Mouse (Mus musculus) intestine, embryonic 15.5 days (tissue): Measurements from ENCODE around the gene Synm. TPM values are rescaled to one million over a fixed set of nuclear protein-coding genes. Genes with fewer than 3 reads are reported as not detected.
A peak's percentile ranks its signal among the peaks of the same experiment; 100 is the strongest.

Experiments used
- ATAC-seq: fragments of 200-750 bp; cut with Nextera tagmentation; 2 replicates; pipeline ENCODE4 v1.8.0; 2017; ENCODE audit warnings: moderate TSS enrichment, moderate library complexity
- H3K27ac ChIP-seq: fragments of 300-500 bp; sonication (generic); 2 replicates; pipeline ENCODE4 v1.5.1; 2015; ENCODE audit warnings: mild to moderate bottlenecking, inconsistent platforms
- H3K27me3 ChIP-seq: fragments of 300-500 bp; sonication (generic); replicated peaks from 2 replicates; pipeline ENCODE4 v1.6.1; 2015; ENCODE audit warnings: inconsistent platforms
- H3K36me3 ChIP-seq: fragments of 300-500 bp; sonication (generic); 2 replicates; pipeline ENCODE4 v1.6.1; 2015; ENCODE audit warnings: inconsistent platforms
- H3K4me1 ChIP-seq: fragments of 300-500 bp; sonication (generic); replicated peaks from 2 replicates; pipeline ENCODE4 v1.6.1; 2015; ENCODE audit warnings: inconsistent platforms
- H3K4me2 ChIP-seq: fragments of 300-500 bp; sonication (generic); replicated peaks from 2 replicates; pipeline ENCODE4 v1.6.1; 2015; ENCODE audit warnings: mild to moderate bottlenecking, inconsistent platforms
- H3K4me3 ChIP-seq: fragments of 300-500 bp; sonication (generic); replicated peaks from 2 replicates; pipeline ENCODE4 v1.5.1; 2015; ENCODE audit warnings: inconsistent platforms
- H3K9ac ChIP-seq: fragments of 300-500 bp; sonication (generic); 2 replicates; pipeline ENCODE4 v1.6.1; 2015; ENCODE audit warnings: inconsistent platforms
- H3K9me3 ChIP-seq: fragments of 300-500 bp; sonication (generic); 2 replicates; pipeline ENCODE4 v1.6.1; 2016; ENCODE audit warnings: inconsistent platforms
- WGBS: fragments of 180-500 bp; shearing (Covaris S2); methylation state at CpG from one replicate; pipeline ENCODE4 v1.1.7; 2015; 5-methylcytosine and 5-hydroxymethylcytosine counted together
- polyA plus RNA-seq: library from polyadenylated mRNA; unstranded; fragments of >200 nt; fragmentation: Nextera tagmentation; extraction: Ambion mirVana; gene quantifications from 2 replicates; pipeline ENCODE4 v1.2.1, GENCODE M21; 2015

The Synm gene
- polyA plus RNA-seq: 4.1 and 4.7 TPM in 2 replicates

DNA sequence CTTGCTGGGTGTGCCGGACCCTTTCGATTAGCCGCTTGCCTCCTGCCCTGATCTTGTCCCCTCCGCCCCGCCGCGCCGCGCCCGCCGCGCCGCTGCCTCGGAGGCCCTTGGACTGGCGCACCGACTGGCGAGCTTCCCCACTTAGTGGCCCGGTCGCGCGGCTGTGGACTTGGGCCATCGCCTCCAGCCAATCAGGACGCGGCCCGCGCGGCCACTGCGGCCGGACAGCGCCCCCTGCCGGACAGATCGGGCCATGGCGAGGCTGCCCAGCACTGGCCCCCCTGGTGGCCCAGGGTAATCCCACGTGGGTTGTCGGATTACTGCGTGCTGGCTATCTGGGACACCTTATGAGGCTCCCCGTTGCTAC lies at the start of gene Synm:
TSS of gene Synm (minus strand) at position 114 of the 367 bp plus-strand sequence.
- no peaks in the 10 kb centered on the region for H3K9me3 ChIP-seq
- peaks cover 6% of the 10 kb centered on the region; the same call in 1 of the 2 replicates for H3K27me3 ChIP-seq
- peak; percentile 96 for ATAC-seq
- no peaks in the 10 kb centered on the region for H3K36me3 ChIP-seq
- peak within 1 kb of the TSS; percentile 100 for H3K4me2 ChIP-seq
- H3K9ac ChIP-seq: peak within 1 kb of the TSS; percentile 56
- H3K4me3 ChIP-seq: peak within 1 kb of the TSS; percentile 53
- H3K27ac ChIP-seq: peak within 1 kb of the TSS; percentile 34
- peaks cover 7% of the 10 kb centered on the region for H3K4me1 ChIP-seq
- WGBS: under 1% methylated on average over 37 of the region's 37 CpGs

DNA sequence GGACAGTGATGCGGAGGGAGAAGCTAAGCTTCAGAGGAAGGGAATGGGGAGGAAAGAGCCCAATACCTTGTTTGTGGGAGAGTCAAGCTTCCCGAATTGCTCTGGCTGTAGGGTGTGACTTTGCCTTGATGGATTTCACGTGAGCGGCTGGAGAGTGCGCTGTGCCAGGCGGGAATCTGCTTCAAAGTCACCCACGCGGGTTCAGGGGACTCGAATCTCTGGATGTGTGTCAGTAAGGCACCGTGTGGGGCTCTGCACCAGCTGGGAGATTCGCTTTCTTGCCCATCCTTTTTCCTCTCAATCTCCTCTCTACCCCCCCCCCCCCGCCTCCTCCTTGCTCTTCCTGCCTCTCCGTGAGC lies 44.3 kb upstream of the Synm start:
- Histone ChIP-seq H3K36me3 (no peaks in the 10 kb centered on the region), H3K9me3 (no peaks in the 10 kb centered on the region), H3K27ac (no peak overlapping the region), H3K27me3 (no peaks in the 10 kb centered on the region), H3K4me1 (peaks cover 8% of the 10 kb centered on the region; the same call in 1 of the 2 replicates), H3K4me3 (peak overlapping the region; percentile 34), H3K9ac (peak overlapping the region; percentile 26; the same call in 1 of the 2 replicates), H3K4me2 (peak overlapping the region; percentile 71)
- peak; percentile 63 for ATAC-seq
- WGBS: 11% methylated on average over 12 of the region's 13 CpGs

DNA sequence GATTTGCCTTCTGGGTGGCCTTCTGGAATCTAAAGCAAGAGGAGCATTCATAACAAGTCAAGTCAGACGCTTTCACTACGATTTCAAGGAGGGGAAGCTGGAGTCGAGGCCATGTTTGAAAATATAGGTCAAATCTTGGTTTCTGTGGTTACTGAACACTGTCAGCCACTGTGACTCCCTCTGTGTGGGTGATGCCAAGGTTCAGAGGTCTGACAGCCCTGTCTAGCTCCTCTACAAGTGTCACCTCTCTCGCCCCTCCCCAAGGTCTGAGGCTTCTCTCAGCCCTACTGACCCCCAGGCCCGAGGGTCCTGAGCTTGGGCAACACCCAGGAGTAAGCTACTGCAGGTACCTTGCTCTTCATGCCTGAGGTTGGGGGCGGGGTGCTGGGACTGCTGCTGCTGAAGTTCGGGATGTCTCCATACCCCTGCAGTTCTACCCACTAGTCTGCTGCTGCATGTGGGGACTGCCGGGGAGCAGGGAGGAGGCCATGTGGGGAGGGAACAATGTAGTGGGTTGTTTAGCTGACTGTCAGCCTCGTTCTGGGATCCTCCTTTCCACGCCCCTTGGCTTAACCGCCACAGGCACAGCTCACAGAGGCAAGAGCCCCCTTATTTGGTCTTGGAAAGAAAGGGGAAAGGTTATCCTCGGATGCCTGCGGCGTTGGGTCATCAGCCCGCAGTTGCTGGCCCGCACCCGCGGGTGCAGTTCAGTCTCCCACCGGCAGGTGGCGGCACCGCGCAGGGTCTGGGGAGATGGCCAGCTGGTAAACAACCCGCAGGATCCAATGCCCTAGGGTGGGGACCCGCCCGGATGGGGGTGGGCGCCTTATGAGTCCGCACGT lies 43.7 kb upstream of the Synm start:
- peak overlapping the region; percentile 26; the same call in 1 of the 2 replicates for H3K9ac ChIP-seq
- WGBS: 12% methylated on average over 28 of the region's 28 CpGs
- H3K36me3 ChIP-seq: no peaks in the 10 kb centered on the region
- no peak overlapping the region for H3K27ac ChIP-seq
- H3K4me3 ChIP-seq: peak overlapping the region; percentile 34
- H3K9me3 ChIP-seq: no peaks in the 10 kb centered on the region
- no peaks in the 10 kb centered on the region for H3K27me3 ChIP-seq
- ATAC-seq: peak; percentile 89
- peaks cover 8% of the 10 kb centered on the region; the same call in 1 of the 2 replicates for H3K4me1 ChIP-seq
- H3K4me2 ChIP-seq: peak overlapping the region; percentile 71

DNA sequence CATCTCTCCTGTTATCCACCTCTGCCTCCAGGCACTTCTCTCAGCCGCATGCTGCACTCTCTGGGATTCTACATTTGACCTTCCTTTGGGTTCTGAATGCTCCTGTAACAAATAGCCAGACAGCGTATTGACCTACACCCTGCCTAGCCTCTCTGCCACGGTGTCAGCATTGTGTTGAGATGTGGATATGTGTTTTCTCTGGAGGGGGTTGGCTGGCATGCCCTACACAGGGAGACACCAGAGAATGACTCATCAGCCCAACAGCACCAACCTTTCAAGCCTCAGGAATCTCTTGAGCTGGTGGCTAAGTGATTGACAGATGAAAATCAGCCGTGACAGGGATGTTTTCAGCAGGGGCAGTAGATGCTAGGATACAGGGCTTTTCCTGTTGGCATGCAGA lies 41.5 kb upstream of the Synm start:
- Histone ChIP-seq H3K4me1 (peaks cover 10% of the 10 kb centered on the region; the same call in 1 of the 2 replicates), H3K36me3 (no peaks in the 10 kb centered on the region), H3K27me3 (no peaks in the 10 kb centered on the region), H3K4me2 (no peak overlapping the region), H3K9ac (no peak overlapping the region), H3K27ac (no peak overlapping the region), H3K9me3 (no peaks in the 10 kb centered on the region), H3K4me3 (no peak overlapping the region)
- 75% methylated on average over 4 of the region's 4 CpGs for WGBS
- ATAC-seq: no peak

DNA sequence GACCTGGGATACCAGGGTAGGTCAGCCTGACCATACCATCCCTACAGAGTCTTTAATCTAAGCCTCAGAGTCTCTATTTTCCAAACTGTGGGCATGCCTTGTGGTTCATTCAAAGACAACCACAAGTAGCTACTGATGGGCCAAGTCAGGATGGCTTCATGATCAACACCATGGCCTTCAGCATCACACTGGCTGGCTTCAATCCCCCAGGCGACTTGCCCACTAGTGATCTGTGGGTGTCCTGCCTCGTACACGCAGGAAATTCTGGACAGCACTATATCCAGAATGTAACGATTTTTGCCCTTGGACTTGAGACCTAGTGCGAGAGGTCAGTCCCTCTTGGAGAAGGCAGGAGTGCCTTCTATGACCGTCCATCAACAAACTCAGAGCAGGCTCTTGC lies 41.0 kb upstream of the Synm start:
- WGBS: 90% methylated on average over 6 of the region's 6 CpGs
- no peaks in the 10 kb centered on the region for H3K36me3 ChIP-seq
- no peak overlapping the region for H3K9ac ChIP-seq

DNA sequence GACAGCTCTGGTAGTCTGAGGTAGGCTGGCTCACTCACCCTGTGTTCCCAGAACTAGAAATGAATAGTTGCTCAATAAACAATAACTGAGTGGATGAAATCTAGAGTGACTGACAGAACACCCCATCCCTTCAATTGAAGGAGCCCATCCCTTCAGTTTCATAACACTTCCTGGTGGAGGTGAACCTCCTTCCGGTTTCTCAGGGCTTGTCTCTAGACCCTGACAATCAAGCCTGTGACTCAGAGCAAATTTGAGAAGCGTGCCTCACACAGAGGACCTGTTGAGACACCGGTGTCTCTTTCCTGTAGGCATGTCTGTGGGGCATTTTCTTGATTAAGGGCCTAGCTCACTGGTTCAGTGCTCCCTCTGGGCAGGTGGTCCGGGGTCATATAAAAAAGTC lies 38.9 kb upstream of the Synm start:
- Histone ChIP-seq H3K9me3 (no peaks in the 10 kb centered on the region), H3K27me3 (no peaks in the 10 kb centered on the region), H3K36me3 (no peaks in the 10 kb centered on the region), H3K27ac (no peak overlapping the region), H3K4me1 (peaks cover 5% of the 10 kb centered on the region; the same call in 1 of the 2 replicates), H3K4me3 (no peak overlapping the region), H3K9ac (no peak overlapping the region), H3K4me2 (no peak overlapping the region)
- WGBS: 89% methylated on average over 4 of the region's 4 CpGs
- no peak for ATAC-seq

More for the DNA sequence above, 41.0 kb upstream of the Synm start:
- Histone ChIP-seq H3K27ac (no peak overlapping the region), H3K4me1 (peaks cover 10% of the 10 kb centered on the region; the same call in 1 of the 2 replicates), H3K4me3 (no peak overlapping the region), H3K27me3 (no peaks in the 10 kb centered on the region), H3K9me3 (no peaks in the 10 kb centered on the region), H3K4me2 (no peak overlapping the region)
- ATAC-seq: no peak

DNA sequence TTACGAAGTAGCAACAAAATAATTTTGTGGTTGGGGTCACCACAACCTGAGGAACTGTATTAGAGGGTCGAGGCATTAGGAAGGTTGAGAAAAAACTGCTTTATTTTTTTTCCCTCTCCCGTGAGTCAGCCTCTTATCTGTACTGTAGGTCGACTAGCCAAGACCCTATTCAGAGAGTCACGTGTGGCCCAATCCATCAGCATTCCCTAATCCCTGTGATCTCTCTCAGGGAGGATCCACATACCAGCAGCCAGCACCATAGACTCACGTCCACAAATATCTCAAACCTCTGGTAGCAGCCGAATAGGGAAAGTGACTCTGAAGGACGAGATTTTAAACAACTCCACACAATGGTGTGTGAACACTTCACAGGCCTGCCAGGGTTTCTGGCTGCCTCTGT lies 37.5 kb upstream of the Synm start:
- 0 out of 2 replicates have a peak, but pooled peaks cover 2% of the 10 kb centered on the region for H3K4me1 ChIP-seq
- H3K9me3 ChIP-seq: no peaks in the 10 kb centered on the region
- no peak overlapping the region for H3K27ac ChIP-seq
- no peak overlapping the region for H3K9ac ChIP-seq
- no peak overlapping the region for H3K4me2 ChIP-seq
- no peak overlapping the region for H3K4me3 ChIP-seq
- no peaks in the 10 kb centered on the region for H3K27me3 ChIP-seq
- ATAC-seq: no peak; the same call in 1 of the 2 replicates
- WGBS: 26% methylated on average over 8 of the region's 8 CpGs
- no peaks in the 10 kb centered on the region for H3K36me3 ChIP-seq

DNA sequence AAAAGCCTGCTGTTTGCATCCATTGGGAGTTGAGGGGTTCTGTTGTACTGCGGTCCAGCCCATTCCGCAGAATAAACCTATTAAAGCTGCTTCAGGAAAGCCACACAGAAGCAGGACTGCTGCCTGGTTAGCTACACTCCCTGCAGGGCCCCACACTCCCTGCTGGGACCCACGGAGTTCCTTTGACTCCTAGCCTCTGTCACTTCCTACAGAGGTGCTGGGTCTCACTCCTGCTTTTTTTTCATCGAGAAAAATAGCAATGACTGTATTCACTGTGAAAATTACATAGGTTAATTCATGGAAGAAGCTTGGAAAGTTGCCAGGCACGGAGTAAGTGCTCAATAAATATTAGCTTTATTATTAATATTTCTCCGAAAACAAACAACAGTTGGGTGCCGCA lies 33.9 kb upstream of the Synm start:
- no peak overlapping the region for H3K9ac ChIP-seq
- H3K36me3 ChIP-seq: no peaks in the 10 kb centered on the region
- H3K4me3 ChIP-seq: no peak overlapping the region
- H3K4me1 ChIP-seq: 0 out of 2 replicates have a peak, but pooled peaks cover 6% of the 10 kb centered on the region
- no peak overlapping the region for H3K4me2 ChIP-seq
- no peak overlapping the region for H3K27ac ChIP-seq
- H3K9me3 ChIP-seq: no peaks in the 10 kb centered on the region
- no peak for ATAC-seq
- 59% methylated on average over 7 of the region's 7 CpGs for WGBS
- H3K27me3 ChIP-seq: no peaks in the 10 kb centered on the region

DNA sequence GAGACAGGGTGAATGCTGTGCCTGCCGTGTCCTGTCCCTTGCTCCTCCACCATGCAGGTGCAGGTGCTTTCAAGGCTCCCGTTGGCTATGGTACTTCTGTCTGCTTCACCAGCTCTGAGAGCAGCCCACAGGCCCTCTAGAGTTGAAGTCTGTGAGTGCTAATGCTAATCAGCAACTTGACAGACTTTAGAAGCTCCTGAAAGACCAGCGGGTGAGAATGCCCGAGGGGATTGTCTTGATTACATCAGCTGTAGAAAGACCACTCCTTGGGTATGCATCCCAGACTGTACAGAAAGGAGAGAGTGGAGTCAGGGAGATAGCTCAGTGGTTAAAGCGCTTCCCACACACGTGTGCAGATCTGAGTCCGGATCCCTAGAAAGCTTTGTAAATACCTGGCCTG lies 31.7 kb upstream of the Synm start:
- Histone ChIP-seq H3K27me3 (no peaks in the 10 kb centered on the region), H3K9me3 (no peaks in the 10 kb centered on the region), H3K9ac (no peak overlapping the region), H3K27ac (no peak overlapping the region), H3K4me1 (0 out of 2 replicates have a peak, but pooled peaks cover 3% of the 10 kb centered on the region), H3K4me2 (no peak overlapping the region), H3K36me3 (no peaks in the 10 kb centered on the region), H3K4me3 (no peak overlapping the region)
- 63% methylated on average over 7 of the region's 7 CpGs for WGBS
- ATAC-seq: no peak

DNA sequence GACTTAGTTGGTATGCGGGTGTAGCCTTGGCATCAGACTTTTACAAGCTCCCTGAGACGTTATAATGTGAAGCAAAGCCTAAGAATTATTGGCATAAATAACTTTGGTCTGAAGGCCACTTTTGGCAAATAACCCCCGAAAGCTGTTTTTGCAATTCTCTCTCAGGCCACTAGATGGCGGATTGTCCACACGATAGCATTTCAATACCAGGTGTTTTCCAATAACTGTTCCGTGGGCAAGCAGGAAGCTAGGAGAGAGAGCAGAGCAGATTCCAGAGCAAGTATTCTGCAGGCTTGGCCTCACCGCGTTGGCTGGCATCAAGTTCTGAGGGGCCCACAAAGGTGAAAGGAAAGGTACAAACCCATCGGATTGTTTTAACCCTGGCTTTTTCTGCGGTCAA lies 29.2 kb upstream of the Synm start:
- Histone ChIP-seq H3K36me3 (no peaks in the 10 kb centered on the region), H3K4me3 (no peak overlapping the region), H3K27ac (no peak overlapping the region), H3K9me3 (no peaks in the 10 kb centered on the region), H3K4me2 (no peak overlapping the region; the same call in 1 of the 2 replicates), H3K27me3 (no peaks in the 10 kb centered on the region), H3K4me1 (0 out of 2 replicates have a peak, but pooled peaks cover 3% of the 10 kb centered on the region), H3K9ac (no peak overlapping the region)
- peak; percentile 70 for ATAC-seq
- WGBS: 10% methylated on average over 10 of the region's 10 CpGs

DNA sequence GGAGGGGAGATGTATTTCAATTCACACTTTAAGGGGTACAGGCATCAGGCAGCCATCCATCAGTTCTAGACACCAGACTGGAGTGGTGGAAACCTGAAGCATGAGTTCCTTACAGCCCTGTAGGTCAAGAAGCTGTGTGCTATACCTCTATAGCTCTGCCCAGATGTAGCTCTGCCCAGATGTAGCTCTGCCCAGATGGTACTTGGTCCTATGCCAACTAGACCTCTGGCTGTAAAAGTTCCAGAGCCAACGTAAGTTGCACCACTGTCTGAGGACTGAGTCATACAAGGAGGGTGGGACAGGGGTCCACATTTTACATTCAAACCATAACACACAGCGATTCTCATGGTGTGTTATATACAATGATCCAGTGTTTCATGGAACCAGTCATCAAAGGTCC lies 28.3 kb upstream of the Synm start:
- ATAC-seq: no peak
- H3K4me3 ChIP-seq: no peak overlapping the region
- no peaks in the 10 kb centered on the region for H3K9me3 ChIP-seq
- H3K4me2 ChIP-seq: no peak overlapping the region
- H3K9ac ChIP-seq: no peak overlapping the region
- H3K36me3 ChIP-seq: no peaks in the 10 kb centered on the region
- 76% methylated on average over 2 of the region's 2 CpGs for WGBS
- 0 out of 2 replicates have a peak, but pooled peaks cover 3% of the 10 kb centered on the region for H3K4me1 ChIP-seq
- no peaks in the 10 kb centered on the region for H3K27me3 ChIP-seq
- H3K27ac ChIP-seq: no peak overlapping the region

DNA sequence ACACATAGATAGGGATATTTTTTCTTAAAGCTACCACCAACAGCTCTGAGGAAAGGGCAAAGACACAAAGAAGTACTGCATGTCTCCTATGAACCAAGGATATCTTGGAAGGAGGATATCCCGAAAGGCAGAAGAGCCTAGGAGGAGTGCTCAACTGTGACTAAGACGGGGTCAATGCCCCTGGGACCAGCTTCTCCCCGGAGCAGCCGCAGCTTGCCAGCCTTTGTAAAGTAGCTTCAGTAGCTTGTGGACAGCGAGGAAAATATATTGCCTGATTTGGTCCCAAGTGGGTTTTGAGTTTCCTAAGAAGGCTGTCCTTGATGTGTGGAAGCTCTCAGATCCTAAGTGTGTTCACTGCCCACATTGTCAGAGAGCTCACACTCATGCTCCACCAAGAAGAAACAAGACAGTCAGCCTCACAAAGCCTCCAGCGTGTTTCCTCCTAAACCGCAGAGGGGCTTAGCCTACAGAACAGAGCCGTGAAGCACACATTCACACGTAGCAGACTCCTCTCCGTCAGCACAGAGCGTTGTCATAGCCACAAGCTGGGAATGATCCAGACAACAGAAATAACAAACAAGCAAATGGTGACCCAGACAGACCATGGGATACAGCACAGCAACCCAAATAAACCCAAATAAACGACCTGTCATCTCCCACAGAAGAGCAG lies 17.2 kb upstream of the Synm start:
- H3K27ac ChIP-seq: no peak overlapping the region
- H3K9me3 ChIP-seq: no peaks in the 10 kb centered on the region
- H3K4me3 ChIP-seq: no peak overlapping the region
- no peaks in the 10 kb centered on the region for H3K27me3 ChIP-seq
- peaks cover 4% of the 10 kb centered on the region; the same call in 1 of the 2 replicates for H3K4me1 ChIP-seq
- H3K36me3 ChIP-seq: no peaks in the 10 kb centered on the region
- H3K9ac ChIP-seq: no peak overlapping the region
- WGBS: 53% methylated on average over 12 of the region's 12 CpGs
- no peak for ATAC-seq
- no peak overlapping the region for H3K4me2 ChIP-seq
